Mouse (Mus musculus) right cerebral cortex, adult 18-20 months (tissue): ENCODE results near the gene Myb.

Experiments
- DNase-seq: peaks from one replicate; pipeline ENCODE4 v3.0.0; 2022; ENCODE audit warnings: mixed read lengths

Myb gene

GRCm38 (mm10) chr10:21114459-21114858 lies 46.3 kb downstream of the Myb start:
- DNase-seq = no peak

- no peak for DNase-seq
These were observed 48.1 kb downstream of the Myb start for GRCm38 (mm10) chr10:21112689-21113088.

- no peak for DNase-seq
These were observed 51.3 kb downstream of the Myb start for GRCm38 (mm10) chr10:21109337-21110056.

GRCm38 (mm10) chr10:21108796-21109195 lies 52.0 kb downstream of the Myb start:
- no peak for DNase-seq

GRCm38 (mm10) chr10:21108182-21108581 lies 52.6 kb downstream of the Myb start:
- no peak for DNase-seq

GRCm38 (mm10) chr10:21105206-21105605 lies 55.6 kb downstream of the Myb start:
- DNase-seq = no peak

- DNase-seq = no peak
These were observed 58.1 kb downstream of the Myb start for GRCm38 (mm10) chr10:21102689-21103088.

GRCm38 (mm10) chr10:21101948-21102347 lies 58.8 kb downstream of the Myb start:
- DNase-seq = no peak

GRCm38 (mm10) chr10:21100646-21101249 lies 60.0 kb downstream of the Myb start:
- DNase-seq = no peak

- no peak for DNase-seq
These were observed 61.3 kb downstream of the Myb start for GRCm38 (mm10) chr10:21099515-21099914.

- DNase-seq = no peak
These were observed 65.2 kb downstream of the Myb start for GRCm38 (mm10) chr10:21095541-21095940.

- DNase-seq = no peak
These were observed 65.9 kb downstream of the Myb start for GRCm38 (mm10) chr10:21094896-21095295.

- no peak for DNase-seq
These were observed 67.5 kb downstream of the Myb start for GRCm38 (mm10) chr10:21093301-21093700.

- DNase-seq = no peak
These were observed 68.1 kb downstream of the Myb start for GRCm38 (mm10) chr10:21092501-21093270.

- no peak for DNase-seq
These were observed 69.7 kb downstream of the Myb start for GRCm38 (mm10) chr10:21090922-21091700.

- no peak for DNase-seq
These were observed 71.2 kb downstream of the Myb start for GRCm38 (mm10) chr10:21089541-21089940.

GRCm38 (mm10) chr10:21087614-21088232 lies 73.1 kb downstream of the Myb start:
- DNase-seq = no peak

- no peak for DNase-seq
These were observed 75.7 kb downstream of the Myb start for GRCm38 (mm10) chr10:21085044-21085443.

GRCm38 (mm10) chr10:21083391-21083918 lies 77.3 kb downstream of the Myb start:
- no peak for DNase-seq

- DNase-seq = no peak
These were observed 78.3 kb downstream of the Myb start for GRCm38 (mm10) chr10:21082447-21082846.

- no peak for DNase-seq
These were observed 83.5 kb downstream of the Myb start for GRCm38 (mm10) chr10:21077151-21077719.

- DNase-seq = no peak
These were observed 84.1 kb downstream of the Myb start for GRCm38 (mm10) chr10:21076731-21077130.
